Mouse (Mus musculus) neural tube, embryonic 12.5 days (tissue): ENCODE data around the gene Itgb3. TPM values are rescaled to one million over a fixed set of nuclear protein-coding genes. Genes with fewer than 3 reads are reported as not detected.
"Not testable (repeated sequence)": the region's sequence is repeated elsewhere in the genome, so short reads cannot be mapped to it uniquely, and the experiment has no call there.

Experiments
- ATAC-seq: fragments of 200-750 bp; cut with Nextera tagmentation; 2 replicates; pipeline ENCODE4 v1.8.0; 2017; ENCODE audit warnings: low read depth, mild to moderate bottlenecking, moderate TSS enrichment, moderate library complexity; ENCODE audit not compliant: low FRiP score
- H3K27ac ChIP-seq: fragments of 300-500 bp; sonication (generic); 2 replicates; pipeline ENCODE4 v1.5.1; 2016
- H3K27me3 ChIP-seq: fragments of 300-500 bp; sonication (generic); replicated peaks from 2 replicates; pipeline ENCODE4 v1.6.1; 2016; ENCODE audit warnings: mild to moderate bottlenecking
- H3K36me3 ChIP-seq: fragments of 300-500 bp; sonication (generic); 2 replicates; pipeline ENCODE4 v1.6.1; 2016; ENCODE audit warnings: mild to moderate bottlenecking
- H3K4me1 ChIP-seq: fragments of 300-500 bp; sonication (generic); 2 replicates; pipeline ENCODE4 v1.6.1; 2016
- H3K4me2 ChIP-seq: fragments of 300-500 bp; sonication (generic); replicated peaks from 2 replicates; pipeline ENCODE4 v1.6.1; 2016; ENCODE audit warnings: mild to moderate bottlenecking
- H3K4me3 ChIP-seq: fragments of 300-500 bp; sonication (generic); 2 replicates; pipeline ENCODE4 v1.5.1; 2016
- H3K9ac ChIP-seq: fragments of 300-500 bp; sonication (generic); 2 replicates; pipeline ENCODE4 v1.6.1; 2016; ENCODE audit warnings: mild to moderate bottlenecking
- H3K9me3 ChIP-seq: fragments of 300-500 bp; sonication (generic); 2 replicates; pipeline ENCODE4 v1.6.1; 2016; ENCODE audit warnings: mild to moderate bottlenecking
- WGBS: fragments of 180-500 bp; shearing (Covaris S2); methylation state at CpG from one replicate; pipeline ENCODE4 v1.1.7; 2016; 5-methylcytosine and 5-hydroxymethylcytosine counted together
- polyA plus RNA-seq: library from polyadenylated mRNA; unstranded; fragments of >200 nt; fragmentation: Nextera tagmentation; extraction: Ambion mirVana; gene quantifications from 2 replicates; pipeline ENCODE4 v1.2.1, GENCODE M21; 2016

The Itgb3 gene
- polyA plus RNA-seq, result 3.1 and 3.7 TPM in 2 replicates

DNA sequence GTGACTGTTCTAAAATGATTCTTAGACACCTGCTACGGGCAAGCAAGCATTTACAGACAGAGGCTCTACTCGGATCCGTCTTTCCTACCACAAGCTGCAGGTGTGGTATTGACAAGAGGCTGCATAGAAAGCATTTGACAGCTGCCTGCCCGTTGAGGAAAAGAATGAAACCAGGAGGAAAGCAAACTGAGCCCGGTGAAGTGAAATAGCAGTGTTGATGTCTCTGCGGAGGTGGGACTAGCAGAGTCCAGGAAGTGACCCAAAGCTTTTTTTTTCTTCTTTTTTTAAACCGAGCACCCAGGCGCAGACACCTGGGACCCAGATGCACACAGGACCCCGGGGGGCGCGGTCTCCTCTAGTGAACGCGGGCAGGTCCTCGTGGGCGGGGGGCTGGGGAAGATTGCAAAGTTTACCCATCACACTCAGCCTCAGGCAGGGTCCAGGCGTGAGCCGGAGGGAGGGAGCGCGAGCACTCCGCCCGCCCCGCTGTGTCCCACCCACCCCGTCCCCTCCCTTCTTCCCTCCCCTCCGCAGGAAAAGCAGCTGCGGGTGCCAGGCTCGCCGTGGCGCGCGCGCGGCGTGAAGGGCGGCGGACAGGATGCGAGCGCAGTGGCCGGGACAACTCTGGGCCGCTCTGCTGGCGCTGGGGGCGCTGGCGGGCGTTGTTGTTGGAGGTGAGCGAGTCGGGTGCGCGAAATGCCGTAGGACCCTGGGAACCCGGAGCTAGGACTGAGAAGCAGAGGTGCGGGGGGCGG, at the start of gene Itgb3:
Gene Itgb3, plus strand, starts transcription at position 510 of the 755 bp plus-strand sequence.
- Histone ChIP-seq H3K27ac (no peak within 1 kb of the TSS), H3K4me2 (peak within 1 kb of the TSS; percentile 96), H3K9me3 (no peaks in the 10 kb centered on the region), H3K36me3 (no peaks in the 10 kb centered on the region), H3K27me3 (peaks cover 18% of the 10 kb centered on the region), H3K4me1 (peaks cover 10% of the 10 kb centered on the region; the same call in 1 of the 2 replicates), H3K4me3 (peak within 1 kb of the TSS; percentile 47), H3K9ac (peak within 1 kb of the TSS; percentile 48)
- 2% methylated on average over 51 of the region's 51 CpGs for WGBS
- ATAC-seq, result peak; percentile 86

DNA sequence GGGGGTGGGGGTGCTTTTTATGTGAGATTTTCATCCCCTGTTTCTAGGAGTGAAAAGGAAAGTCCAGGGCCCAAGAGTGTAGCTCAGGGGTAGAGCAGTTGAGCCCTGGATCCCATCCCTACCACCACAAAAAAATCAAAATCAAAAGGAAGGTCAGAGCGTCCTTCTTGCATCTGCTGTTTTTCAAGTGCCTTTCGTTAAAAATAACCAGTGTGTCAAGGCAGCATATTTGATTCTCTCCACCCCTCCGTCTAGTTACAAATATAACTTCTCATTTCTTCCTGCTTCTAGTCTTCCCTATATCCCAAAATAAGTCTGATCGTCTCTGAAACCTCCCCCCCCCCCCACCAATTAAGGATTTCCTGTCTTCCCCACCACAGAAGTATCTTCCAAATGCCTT, 49.7 kb upstream of the Itgb3 start:
- H3K9me3 ChIP-seq, result no peaks in the 10 kb centered on the region
- H3K9ac ChIP-seq, result no peak overlapping the region
- no peaks in the 10 kb centered on the region for H3K4me1 ChIP-seq
- H3K4me3 ChIP-seq, result no peak overlapping the region
- WGBS, result 82% methylated on average over 4 of the region's 4 CpGs
- H3K36me3 ChIP-seq, result no peaks in the 10 kb centered on the region
- no peak for ATAC-seq
- no peaks in the 10 kb centered on the region for H3K27me3 ChIP-seq
- H3K4me2 ChIP-seq, result no peak overlapping the region
- no peak overlapping the region for H3K27ac ChIP-seq

DNA sequence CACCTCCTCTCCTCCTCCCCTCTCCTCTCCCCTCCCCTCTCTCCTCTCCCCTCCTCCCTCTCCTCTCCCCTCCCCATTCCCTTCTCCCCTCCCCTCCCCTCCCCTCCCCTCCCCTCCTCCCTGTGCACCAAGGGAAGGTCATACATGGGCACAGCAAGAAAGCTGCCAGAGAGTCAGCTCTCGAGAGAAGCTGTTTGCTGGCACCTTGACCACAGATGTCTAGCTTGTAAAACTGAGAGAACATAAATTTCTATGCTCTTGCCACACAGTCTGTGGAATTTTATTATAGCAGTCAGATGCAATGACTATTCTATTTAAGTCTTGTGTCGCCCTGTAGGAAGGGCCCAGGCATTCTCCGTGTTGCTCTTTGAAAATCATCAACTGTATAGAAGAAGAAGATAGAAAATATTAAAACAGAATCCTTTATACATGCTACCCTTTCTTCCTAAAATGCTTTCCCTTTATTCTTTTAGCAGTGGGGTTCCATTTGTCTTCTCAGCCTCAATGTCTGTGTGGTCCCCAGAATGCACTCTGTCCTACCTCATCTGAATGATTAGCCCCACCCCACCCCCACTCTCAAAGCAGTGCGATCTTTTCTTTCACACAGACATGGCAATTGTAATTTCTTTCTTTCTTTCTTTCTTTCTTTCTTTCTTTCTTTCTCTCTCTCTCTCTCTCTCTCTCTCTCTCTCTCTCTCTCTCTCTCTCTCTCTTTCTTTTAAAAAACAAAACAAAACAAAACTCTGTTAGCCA, 49.0 kb upstream of the Itgb3 start:
- H3K4me2 ChIP-seq, result no peak overlapping the region
- no peaks in the 10 kb centered on the region for H3K27me3 ChIP-seq
- H3K4me3 ChIP-seq, result no peak overlapping the region
- no peak overlapping the region for H3K9ac ChIP-seq
- no peaks in the 10 kb centered on the region for H3K36me3 ChIP-seq
- H3K9me3 ChIP-seq, result no peaks in the 10 kb centered on the region
- no peaks in the 10 kb centered on the region for H3K4me1 ChIP-seq
- ATAC-seq, result no peak
- no peak overlapping the region for H3K27ac ChIP-seq
- WGBS, result 47% methylated on average over 4 of the region's 4 CpGs

DNA sequence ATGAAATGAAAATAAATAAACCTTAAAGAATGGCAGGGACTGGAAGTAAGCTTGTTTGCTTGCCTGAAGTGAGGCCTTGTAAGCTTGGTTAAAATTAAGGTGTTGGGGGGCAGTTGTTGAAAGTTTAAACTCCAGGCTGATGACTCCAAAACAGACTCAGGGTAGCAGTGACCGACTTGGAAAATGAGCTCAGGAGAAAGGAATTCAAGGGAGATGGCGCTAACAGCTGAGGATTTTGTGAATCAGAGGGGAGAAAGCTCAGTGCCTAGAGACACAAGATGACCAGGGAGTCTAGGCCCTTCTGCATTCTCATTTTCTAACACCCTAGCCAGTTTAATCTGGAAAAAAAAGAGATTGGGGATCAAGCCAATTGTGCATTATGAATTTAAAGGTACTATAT, 46.8 kb upstream of the Itgb3 start:
- Histone ChIP-seq H3K4me2 (no peak overlapping the region), H3K9me3 (no peaks in the 10 kb centered on the region), H3K4me1 (no peaks in the 10 kb centered on the region), H3K36me3 (no peaks in the 10 kb centered on the region), H3K9ac (no peak overlapping the region), H3K27ac (no peak overlapping the region), H3K27me3 (no peaks in the 10 kb centered on the region), H3K4me3 (no peak overlapping the region)
- 57% methylated on average over 2 of the region's 2 CpGs for WGBS
- ATAC-seq, result no peak

DNA sequence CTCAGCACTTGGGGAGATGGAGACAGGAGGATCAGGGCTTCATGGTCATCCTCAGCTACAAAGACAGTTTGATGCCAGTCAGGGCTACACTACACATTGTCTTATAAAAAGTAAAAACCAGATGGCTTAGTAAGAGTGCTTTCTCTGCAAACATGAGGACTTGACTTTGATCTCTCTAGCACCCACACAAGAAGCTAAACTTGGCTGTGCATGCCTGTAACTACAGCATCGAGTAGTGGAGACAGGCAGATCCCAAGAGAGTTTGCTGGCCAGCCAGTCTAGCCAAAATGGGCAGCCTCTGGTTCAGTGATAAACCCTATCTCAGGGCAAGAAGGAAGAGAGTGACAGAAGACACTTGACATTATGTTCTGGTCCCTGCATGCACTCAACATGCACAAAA, 44.3 kb upstream of the Itgb3 start:
- Histone ChIP-seq H3K27me3 (no peaks in the 10 kb centered on the region), H3K4me2 (no peak overlapping the region), H3K27ac (no peak overlapping the region), H3K36me3 (no peaks in the 10 kb centered on the region), H3K4me3 (no peak overlapping the region), H3K4me1 (no peaks in the 10 kb centered on the region), H3K9me3 (no peaks in the 10 kb centered on the region), H3K9ac (no peak overlapping the region)
- no peak for ATAC-seq
- WGBS, result 82% methylated on average over 1 of the region's 1 CpGs

DNA sequence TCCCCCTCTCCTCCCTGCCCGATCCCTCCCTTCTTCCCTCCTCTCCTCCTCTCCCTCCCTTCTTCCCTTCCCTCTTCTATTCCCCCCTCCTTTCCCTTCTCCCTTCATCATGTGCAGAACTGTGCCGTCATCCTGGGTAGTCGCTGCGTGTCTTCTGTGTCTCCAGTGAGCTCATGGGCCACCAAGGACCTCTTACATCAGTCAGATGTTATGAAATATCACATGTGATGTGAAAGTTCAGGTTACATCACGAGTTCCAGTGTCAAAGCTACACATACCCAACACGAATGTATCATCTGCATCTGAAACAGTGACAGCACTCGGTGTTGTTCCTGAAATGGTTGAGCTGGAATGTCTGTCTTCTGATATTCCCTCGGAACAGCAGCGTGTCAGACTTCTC, 42.6 kb upstream of the Itgb3 start:
- Histone ChIP-seq H3K9ac (no peak overlapping the region), H3K4me2 (no peak overlapping the region), H3K27ac (no peak overlapping the region), H3K27me3 (no peaks in the 10 kb centered on the region), H3K36me3 (no peaks in the 10 kb centered on the region), H3K4me1 (no peaks in the 10 kb centered on the region), H3K4me3 (no peak overlapping the region), H3K9me3 (0 out of 2 replicates have a peak, but pooled peaks cover 5% of the 10 kb centered on the region)
- ATAC-seq, result no peak
- 81% methylated on average over 9 of the region's 9 CpGs for WGBS

DNA sequence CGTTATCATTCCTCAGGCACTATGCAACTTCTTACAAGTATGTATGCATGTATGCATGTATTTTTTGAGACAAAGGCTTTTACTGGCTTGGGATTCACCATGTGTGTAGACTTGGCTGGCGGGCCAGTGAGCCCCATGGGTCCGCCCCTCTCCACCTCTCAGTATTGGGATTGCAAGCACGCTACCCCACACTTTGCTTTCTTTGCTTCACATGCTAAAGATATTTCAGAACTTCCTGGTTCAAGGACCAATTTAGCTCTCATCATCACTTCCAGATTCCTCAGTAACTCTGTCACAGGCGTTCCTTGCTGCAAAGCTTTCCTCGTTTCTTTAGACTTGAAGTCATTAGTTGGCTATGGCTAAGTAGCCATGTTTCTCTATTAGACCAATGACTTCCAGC, 41.7 kb upstream of the Itgb3 start:
- no peaks in the 10 kb centered on the region for H3K4me1 ChIP-seq
- no peak overlapping the region for H3K4me3 ChIP-seq
- no peak overlapping the region for H3K4me2 ChIP-seq
- no peaks in the 10 kb centered on the region for H3K27me3 ChIP-seq
- no peak overlapping the region for H3K27ac ChIP-seq
- no peak for ATAC-seq
- 0 out of 2 replicates have a peak, but pooled peaks cover 5% of the 10 kb centered on the region for H3K9me3 ChIP-seq
- H3K36me3 ChIP-seq, result no peaks in the 10 kb centered on the region
- WGBS, result 87% methylated on average over 6 of the region's 6 CpGs
- H3K9ac ChIP-seq, result no peak overlapping the region

DNA sequence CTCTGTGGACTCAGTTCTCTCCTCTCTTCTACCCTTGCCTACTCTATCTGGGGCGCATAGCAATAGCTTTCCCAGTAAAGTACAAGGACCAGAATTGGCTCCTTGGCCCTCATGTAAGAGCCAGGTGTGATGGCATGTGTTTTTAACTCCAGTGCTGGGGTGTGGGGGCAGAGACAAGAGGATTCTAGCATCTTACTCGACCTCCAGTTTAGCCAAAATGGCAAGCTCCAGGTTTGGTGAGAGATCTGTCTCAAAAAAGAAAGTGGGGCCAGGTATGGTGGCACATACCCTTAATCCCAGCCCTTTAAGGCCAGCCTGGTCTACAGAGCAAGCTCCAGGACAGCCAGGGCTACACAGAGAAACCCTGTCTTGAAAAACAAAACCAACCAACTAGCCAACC, 41.0 kb upstream of the Itgb3 start:
- no peak overlapping the region for H3K27ac ChIP-seq
- no peaks in the 10 kb centered on the region for H3K4me1 ChIP-seq
- 0 out of 2 replicates have a peak, but pooled peaks cover 3% of the 10 kb centered on the region for H3K27me3 ChIP-seq
- ATAC-seq, result no peak
- H3K4me2 ChIP-seq, result no peak overlapping the region
- H3K9me3 ChIP-seq, result 0 out of 2 replicates have a peak, but pooled peaks cover 5% of the 10 kb centered on the region
- no peak overlapping the region for H3K4me3 ChIP-seq
- no peak overlapping the region for H3K9ac ChIP-seq
- 77% methylated on average over 2 of the region's 2 CpGs for WGBS
- no peaks in the 10 kb centered on the region for H3K36me3 ChIP-seq

DNA sequence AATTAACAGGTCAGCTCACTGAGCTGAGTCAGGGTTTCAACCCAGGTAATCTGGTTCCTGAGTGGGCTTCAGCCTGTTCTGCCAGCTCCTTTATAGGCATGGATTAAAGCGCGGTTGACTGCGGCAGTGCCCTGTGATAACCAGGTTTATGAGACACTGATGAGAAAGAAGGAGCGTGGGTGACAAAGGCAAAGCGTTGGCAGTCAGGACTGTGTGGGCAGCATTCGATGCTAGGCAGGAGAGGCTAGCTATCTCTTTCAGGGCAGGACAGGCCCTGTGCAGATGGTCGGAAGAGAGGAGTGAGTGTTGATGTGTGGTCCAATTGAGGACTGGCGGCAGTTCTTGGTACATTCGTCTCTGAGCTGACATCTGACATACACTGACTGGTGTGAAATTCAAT, 40.1 kb upstream of the Itgb3 start:
- H3K9me3 ChIP-seq, result 0 out of 2 replicates have a peak, but pooled peaks cover 5% of the 10 kb centered on the region
- no peak for ATAC-seq
- H3K4me1 ChIP-seq, result no peaks in the 10 kb centered on the region
- 0 out of 2 replicates have a peak, but pooled peaks cover 3% of the 10 kb centered on the region for H3K27me3 ChIP-seq
- no peaks in the 10 kb centered on the region for H3K36me3 ChIP-seq
- WGBS, result 91% methylated on average over 9 of the region's 9 CpGs
- H3K4me3 ChIP-seq, result no peak overlapping the region
- H3K27ac ChIP-seq, result no peak overlapping the region
- no peak overlapping the region for H3K9ac ChIP-seq
- H3K4me2 ChIP-seq, result no peak overlapping the region

DNA sequence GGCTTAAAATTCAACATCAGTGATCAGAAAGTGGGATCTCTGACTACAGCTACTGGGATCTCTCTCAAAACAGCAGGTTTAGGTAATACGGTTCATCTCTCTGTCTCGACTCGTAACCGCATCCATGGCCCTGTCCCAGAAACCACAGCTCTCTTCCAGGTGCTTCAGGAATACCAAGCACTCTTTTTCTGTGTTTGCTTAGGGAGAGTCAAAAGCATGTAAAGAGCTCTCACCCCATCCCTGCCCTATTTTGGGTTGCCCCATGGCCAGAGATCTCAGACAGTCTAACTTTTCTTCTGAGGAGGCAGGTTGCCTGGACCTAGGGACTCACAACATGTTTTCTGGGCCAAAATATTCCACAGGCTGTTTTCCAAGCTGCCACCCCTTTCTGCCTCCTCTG, 39.5 kb upstream of the Itgb3 start:
- WGBS, result 97% methylated on average over 4 of the region's 4 CpGs
- Histone ChIP-seq H3K9me3 (0 out of 2 replicates have a peak, but pooled peaks cover 5% of the 10 kb centered on the region), H3K4me1 (no peaks in the 10 kb centered on the region)

DNA sequence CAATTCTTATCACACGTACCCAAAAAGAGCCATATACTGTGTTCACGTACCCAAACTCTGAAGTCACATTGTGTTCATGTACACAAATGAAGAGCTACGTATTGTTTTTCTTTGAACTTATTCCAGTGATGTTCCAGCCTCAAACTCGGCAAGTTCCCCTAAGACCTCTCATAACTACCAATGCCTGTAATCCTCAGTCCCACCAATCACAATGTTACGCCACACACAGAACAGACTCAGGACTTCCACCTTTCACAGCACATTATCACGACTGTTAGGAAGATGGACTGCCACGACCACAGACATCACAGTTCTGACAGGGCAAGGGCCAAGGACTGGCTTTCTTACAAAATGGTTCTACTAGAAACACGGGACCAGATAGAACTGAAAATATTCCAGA, 37.3 kb upstream of the Itgb3 start:
- not testable (repeated sequence) for H3K4me2 ChIP-seq, H3K27me3 ChIP-seq, H3K36me3 ChIP-seq, H3K4me1 ChIP-seq, H3K9me3 ChIP-seq, H3K27ac ChIP-seq, H3K4me3 ChIP-seq, ATAC-seq, H3K9ac ChIP-seq
- WGBS, result 85% methylated on average over 8 of the region's 8 CpGs

More for the DNA sequence above, 39.5 kb upstream of the Itgb3 start:
- Histone ChIP-seq H3K27me3 (0 out of 2 replicates have a peak, but pooled peaks cover 3% of the 10 kb centered on the region), H3K9ac (no peak overlapping the region), H3K36me3 (no peaks in the 10 kb centered on the region), H3K4me3 (no peak overlapping the region), H3K4me2 (no peak overlapping the region), H3K27ac (no peak overlapping the region)
- ATAC-seq, result no peak

DNA sequence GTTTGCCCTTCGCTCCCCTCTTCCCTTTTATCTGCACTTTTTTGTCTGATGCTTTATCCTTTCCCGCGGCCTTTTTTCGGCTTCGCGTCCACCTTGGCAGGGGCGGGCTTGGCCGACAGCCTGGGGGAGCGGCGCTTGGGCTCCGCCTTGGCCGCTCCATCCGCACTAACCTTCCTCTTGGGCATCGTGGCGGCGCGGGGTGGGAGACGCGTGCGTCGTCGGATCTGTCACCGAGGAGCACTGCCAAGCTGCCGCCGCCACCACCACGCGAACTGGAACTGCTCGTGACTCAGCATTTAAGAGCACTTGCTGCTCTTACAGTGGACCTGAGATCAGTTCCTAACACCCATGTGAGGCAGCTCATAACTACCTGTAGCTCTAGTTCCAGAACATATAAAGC, 36.4 kb upstream of the Itgb3 start:
- peak overlapping the region; percentile 44; the same call in 1 of the 2 replicates for H3K9ac ChIP-seq
- ATAC-seq, H3K36me3 ChIP-seq, H3K9me3 ChIP-seq, H3K27me3 ChIP-seq, H3K27ac ChIP-seq, H3K4me1 ChIP-seq: not testable (repeated sequence)
- 3% methylated on average over 28 of the region's 28 CpGs for WGBS
- peak overlapping the region; percentile 26 for H3K4me3 ChIP-seq
- peak overlapping the region; percentile 65 for H3K4me2 ChIP-seq
